Mouse (Mus musculus) ES-Bruce4 (cell line): ENCODE data around the gene Stra6.

Experiments used
- CTCF ChIP-seq: IDR thresholded peaks from one replicate; pipeline ENCODE4 v1.8.1; 2011; ENCODE audit warnings: low read depth, low read length
- EP300 ChIP-seq: IDR thresholded peaks from 2 replicates; pipeline ENCODE4 v1.6.1; 2011; ENCODE audit warnings: low read depth, low read length; ENCODE audit not compliant: insufficient read depth

DNA sequence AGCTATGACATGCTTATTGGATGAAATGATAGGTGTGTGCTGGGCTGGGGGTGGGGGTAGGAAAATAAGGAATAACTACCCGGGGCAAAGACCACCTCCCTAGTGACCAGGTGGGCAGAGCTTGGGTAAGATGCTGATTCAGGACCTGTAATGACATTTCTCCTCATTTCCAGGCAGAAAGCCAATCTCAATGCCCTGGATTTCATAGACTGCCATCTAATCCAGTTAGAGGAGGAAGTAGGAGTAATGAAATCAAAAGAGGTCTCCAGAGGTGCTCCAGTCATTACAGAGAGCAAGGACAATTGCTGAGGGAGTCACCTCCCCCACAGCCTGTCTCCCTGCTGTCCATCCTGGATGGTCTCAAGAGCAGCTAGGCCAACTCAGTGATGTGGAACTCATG is 3.7 kb upstream of the Stra6 start:
- no peak for TF ChIP-seq CTCF
- no peak for TF ChIP-seq EP300
